Comparison of ENCODE assay signal across 15 mouse cellular contexts in genomic region chr3:21947320-21948073, GRCm38 (mm10).
DNase-seq lines count a peak whose midpoint lies in the region; ATAC-seq and TF ChIP-seq lines count a peak whose summit lies in the region.
"Had no signal": no experiment of that assay in that cellular context is flagged by ENCODE, and none has a peak within 500 bp of the region (broad histone marks: within the 10 kb centered on the region; RNA-seq: fewer than 3 reads in every experiment).

No protein-coding gene starts in this region.

- H3K9me3 ChIP-seq in forebrain, embryonic 10.5 days = no peaks in the 10 kb centered on the region
- no peaks in the 10 kb centered on the region for H3K9me3 ChIP-seq in forebrain, postnatal 0 days (ENCODE audit: low read length)
- no peaks in the 10 kb centered on the region for H3K9me3 ChIP-seq in lung, embryonic 16.5 days (ENCODE audit: control insufficient read depth, low read length)
- H3K9me3 ChIP-seq in neural tube, embryonic 13.5 days = no peaks in the 10 kb centered on the region
- H3K9me3 ChIP-seq in heart, embryonic 10.5 days = no peaks in the 10 kb centered on the region
- H3K9me3 ChIP-seq: embryonic facial prominence, embryonic 15.5 days; G1E; heart, embryonic 12.5 days; limb, embryonic 10.5 days had no signal

- ATAC-seq in forebrain, postnatal 0 days = no peak
- peak; percentile 80 for ATAC-seq in lung, embryonic 16.5 days (ENCODE audit: low read depth)
- ATAC-seq in neural tube, embryonic 13.5 days (ENCODE audit: low read depth) = peak; percentile 75; the same call in 1 of the 2 replicates
- ATAC-seq: activated CD4-positive, CD25-positive, alpha-beta regulatory T cell, adult 4 months had no signal

- TF ChIP-seq CTCF in forebrain, postnatal 0 days (IDR thresholded peaks at IDR 0.05; ENCODE audit: low read depth) = no peak

- H3K4me1 ChIP-seq in forebrain, embryonic 10.5 days = peaks cover 18% of the 10 kb centered on the region
- H3K4me1 ChIP-seq in forebrain, postnatal 0 days (ENCODE audit: insufficient read depth) = no peaks in the 10 kb centered on the region
- peaks cover 11% of the 10 kb centered on the region for H3K4me1 ChIP-seq in lung, embryonic 16.5 days (replicated peaks; ENCODE audit: control insufficient read depth, insufficient read depth, low read length)
- peaks cover 21% of the 10 kb centered on the region for H3K4me1 ChIP-seq in neural tube, embryonic 13.5 days (replicated peaks)
- H3K4me1 ChIP-seq in heart, embryonic 10.5 days = peaks cover 8% of the 10 kb centered on the region

- H3K27ac ChIP-seq in forebrain, embryonic 10.5 days = peak overlapping the region; percentile 2; the same call in 1 of the 2 replicates
- no peak overlapping the region for H3K27ac ChIP-seq in forebrain, postnatal 0 days (ENCODE audit: low read depth, low read length)
- peak overlapping the region; percentile 55; the same call in 1 of the 2 replicates for H3K27ac ChIP-seq in lung, embryonic 16.5 days (ENCODE audit: low read length)
- 0 out of 2 replicates have a peak overlapping the region, but pooled peaks have one; percentile 54 for H3K27ac ChIP-seq in neural tube, embryonic 13.5 days (replicated peaks)
- no peak overlapping the region for H3K27ac ChIP-seq in heart, embryonic 10.5 days
- H3K27ac ChIP-seq: embryonic facial prominence, embryonic 15.5 days; limb, embryonic 10.5 days had no signal

- H3K4me2 ChIP-seq in forebrain, postnatal 0 days (ENCODE audit: low read depth) = no peak overlapping the region
- H3K4me2 ChIP-seq in lung, embryonic 16.5 days (ENCODE audit: low read depth, low read length) = no peak overlapping the region
- H3K4me2 ChIP-seq in neural tube, embryonic 13.5 days = no peak overlapping the region
- H3K4me2 ChIP-seq: embryonic facial prominence, embryonic 15.5 days; heart, embryonic 12.5 days had no signal

- DNase-seq in forebrain, embryonic 10.5 days (ENCODE audit: extremely low spot score, low spot score) = no peak
- no peak for DNase-seq in forebrain, postnatal 0 days
- no peak for DNase-seq in lung, postnatal 14 days
- DNase-seq in induced T-regulatory cell, adult 2 months (ENCODE audit: low read depth) = peak; percentile 30
- no peak for DNase-seq in layer of hippocampus, adult 11-12 months (ENCODE audit: low spot score)
- no peak for DNase-seq in heart, embryonic 10.5 days (ENCODE audit: low spot score)
- DNase-seq: cerebellum, postnatal 10 days; right cerebral cortex, adult 18-20 months had no signal

- WGBS in forebrain, embryonic 10.5 days = 30% methylated on average over 3 of the region's 3 CpGs
- WGBS in forebrain, postnatal 0 days = 26% methylated on average over 3 of the region's 3 CpGs
- WGBS in lung, embryonic 16.5 days = 38% methylated on average over 3 of the region's 3 CpGs
- 8% methylated on average over 3 of the region's 3 CpGs for WGBS in neural tube, embryonic 13.5 days
- 62% methylated on average over 3 of the region's 3 CpGs for WGBS in heart, embryonic 10.5 days

- H3K27me3 ChIP-seq in forebrain, embryonic 10.5 days (ENCODE audit: poor library complexity, severe bottlenecking) = no peaks in the 10 kb centered on the region
- H3K27me3 ChIP-seq in forebrain, postnatal 0 days (ENCODE audit: insufficient read depth, low read length) = no peaks in the 10 kb centered on the region
- H3K27me3 ChIP-seq in lung, embryonic 16.5 days (ENCODE audit: control insufficient read depth, insufficient read depth, low read depth, low read length) = no peaks in the 10 kb centered on the region
- H3K27me3 ChIP-seq in neural tube, embryonic 13.5 days = no peaks in the 10 kb centered on the region
- H3K27me3 ChIP-seq in heart, embryonic 10.5 days (ENCODE audit: insufficient read depth, poor library complexity, severe bottlenecking) = no peaks in the 10 kb centered on the region
- H3K27me3 ChIP-seq: embryonic facial prominence, embryonic 15.5 days; heart, embryonic 12.5 days had no signal

- H3K9ac ChIP-seq in forebrain, postnatal 0 days = no peak overlapping the region
- no peak overlapping the region for H3K9ac ChIP-seq in lung, embryonic 16.5 days (ENCODE audit: low read length)
- no peak overlapping the region for H3K9ac ChIP-seq in neural tube, embryonic 13.5 days
- H3K9ac ChIP-seq: embryonic facial prominence, embryonic 15.5 days; heart, embryonic 12.5 days had no signal

- no peaks in the 10 kb centered on the region for H3K36me3 ChIP-seq in forebrain, embryonic 10.5 days (replicated peaks)
- H3K36me3 ChIP-seq in forebrain, postnatal 0 days (ENCODE audit: insufficient read depth) = no peaks in the 10 kb centered on the region
- no peaks in the 10 kb centered on the region for H3K36me3 ChIP-seq in lung, embryonic 16.5 days (ENCODE audit: control insufficient read depth, insufficient read depth, low read length)
- H3K36me3 ChIP-seq in neural tube, embryonic 13.5 days = no peaks in the 10 kb centered on the region
- H3K36me3 ChIP-seq in heart, embryonic 10.5 days = no peaks in the 10 kb centered on the region
- H3K36me3 ChIP-seq: embryonic facial prominence, embryonic 15.5 days; G1E; heart, embryonic 12.5 days; limb, embryonic 10.5 days had no signal

- H3K4me3 ChIP-seq in forebrain, embryonic 10.5 days = no peak overlapping the region
- H3K4me3 ChIP-seq in forebrain, postnatal 0 days (ENCODE audit: low read depth, low read length) = no peak overlapping the region
- no peak overlapping the region for H3K4me3 ChIP-seq in lung, embryonic 16.5 days (ENCODE audit: low read length)
- H3K4me3 ChIP-seq in neural tube, embryonic 13.5 days = no peak overlapping the region
- H3K4me3 ChIP-seq in heart, embryonic 10.5 days = no peak overlapping the region
- H3K4me3 ChIP-seq: embryonic facial prominence, embryonic 15.5 days; heart, embryonic 12.5 days; limb, embryonic 10.5 days had no signal

Comparison
In these comparisons a context has a peak if more than half of its experiments do, and no peak if none do; other contexts are left out.
1. H3K27ac ChIP-seq: peak in forebrain, embryonic 10.5 days (single experiment), lung, embryonic 16.5 days (single experiment) and neural tube, embryonic 13.5 days (single experiment); none in forebrain, postnatal 0 days (single experiment) and heart, embryonic 10.5 days (single experiment).